Mouse (Mus musculus) cerebellum, adult 2 months (tissue): Measurements from ENCODE around the gene Them4.

Experiments
- CTCF ChIP-seq: fragments of 200-500 bp; IDR thresholded peaks from 2 replicates; pipeline ENCODE4 v1.5.1; 2011; ENCODE audit warnings: low read depth, mild to moderate bottlenecking, control low read depth, low read length, moderate library complexity, borderline replicate concordance; ENCODE audit not compliant: insufficient read depth
- POLR2A ChIP-seq: fragments of 200-500 bp; IDR thresholded peaks from 2 replicates; pipeline ENCODE4 v1.6.1; 2011; ENCODE audit warnings: low read length, control low read depth, borderline replicate concordance; ENCODE audit not compliant: insufficient read depth

DNA sequence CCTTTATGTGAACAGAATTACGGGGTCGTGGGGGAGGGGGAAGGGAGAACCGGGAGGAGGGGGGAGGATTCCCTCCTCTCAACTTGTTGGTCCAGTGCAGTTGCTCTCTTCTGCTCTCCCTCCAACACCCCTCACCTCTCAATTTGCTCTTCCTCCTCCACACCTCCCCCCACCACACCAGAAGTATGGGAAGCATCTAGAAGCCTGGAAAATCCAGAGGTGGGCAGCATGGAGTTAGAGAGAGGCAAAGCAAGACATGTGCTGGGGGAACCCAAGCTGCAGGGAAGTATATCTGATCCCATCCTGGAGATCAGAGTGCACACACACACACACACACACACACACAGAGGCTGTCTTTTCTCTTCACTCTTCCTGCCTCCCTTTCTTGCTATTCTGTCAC is 62.1 kb downstream of the Them4 start:
- TF ChIP-seq POLR2A: no peak
- no peak for TF ChIP-seq CTCF
